Comparison of ENCODE assay signal across 8 mouse cellular contexts in the genomic region with DNA sequence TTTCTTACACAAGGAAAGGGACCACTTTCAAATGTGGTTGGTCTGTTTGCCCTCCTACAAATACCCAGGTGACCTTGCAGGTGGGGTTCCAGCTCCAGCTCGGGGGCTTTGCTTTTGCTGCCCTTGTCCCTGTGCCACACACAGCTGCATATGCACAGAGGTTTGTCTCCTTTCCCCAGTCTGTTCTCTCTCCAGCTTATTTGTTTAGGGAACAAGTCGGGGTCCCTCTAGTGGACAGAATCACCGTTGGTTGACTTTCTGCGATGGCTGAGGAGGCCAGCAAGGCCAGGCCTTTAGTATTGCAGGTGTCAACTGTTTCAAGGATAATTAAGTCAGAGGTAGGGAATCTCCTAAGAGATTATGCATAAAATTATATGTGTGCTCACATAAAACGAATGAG. TPM values are rescaled to one million over a fixed set of nuclear protein-coding genes. Genes with fewer than 3 reads are reported as not detected.
DNase-seq lines count a peak whose midpoint lies in the region; ATAC-seq lines count a peak whose summit lies in the region.

No protein-coding gene starts in this region.

- no peak overlapping the region for H3K4me2 ChIP-seq in kidney, embryonic 14.5 days (replicated peaks; ENCODE audit: low read depth, low read length)

- H3K9ac ChIP-seq in kidney, embryonic 14.5 days (ENCODE audit: low read depth, low read length), result no peak overlapping the region

- H3K36me3 ChIP-seq in kidney, embryonic 14.5 days (ENCODE audit: control insufficient read depth, insufficient read depth, low read length), result peaks cover 3% of the 10 kb centered on the region; the same call in 1 of the 2 replicates

- H3K4me3 ChIP-seq in kidney, embryonic 14.5 days (ENCODE audit: low read length), result no peak overlapping the region

- no peaks in the 10 kb centered on the region for H3K27me3 ChIP-seq in kidney, embryonic 14.5 days (ENCODE audit: control insufficient read depth, insufficient read depth, low read length)

- 7% methylated on average over 5 of the region's 5 CpGs for WGBS in kidney, embryonic 14.5 days

- no peak for ATAC-seq in kidney, embryonic 14.5 days (ENCODE audit: low FRiP score, low TSS enrichment)
- ATAC-seq in megakaryocyte-erythroid progenitor cell, adult 5-6 weeks (replicated peaks; ENCODE audit: low FRiP score, low TSS enrichment, poor library complexity, severe bottlenecking), result peak; percentile 70; the same call in 1 of the 2 replicates

- peaks cover 3% of the 10 kb centered on the region; the same call in 1 of the 2 replicates for H3K4me1 ChIP-seq in kidney, embryonic 14.5 days (ENCODE audit: control insufficient read depth, insufficient read depth, low read length)

- DNase-seq in kidney, adult 11 months, result peak; percentile 69
- DNase-seq in adrenal gland, adult 2 months, result peak; percentile 61
- DNase-seq in embryo, embryonic 10 days (ENCODE audit: low spot score), result peak; percentile 79
- DNase-seq in heart, postnatal 36 days, result peak; percentile 55 to 57
- peak; percentile 47 to 62 for DNase-seq in layer of hippocampus, postnatal 10 days (ENCODE audit: low spot score in 2 of 2)
- peak; percentile 76 for DNase-seq in testis, postnatal 10 days (ENCODE audit: low spot score)

- H3K27ac ChIP-seq in kidney, embryonic 14.5 days (ENCODE audit: low read depth, low read length), result no peak overlapping the region

- H3K9me3 ChIP-seq in kidney, embryonic 14.5 days (ENCODE audit: control insufficient read depth, low read length), result no peaks in the 10 kb centered on the region

- intact Hi-C loops in heart, postnatal 36 days (cut with DNase I), result loop anchor here (2.0 kb wide), 1 partner anchor 42 kb away; no protein-coding TSS in a partner anchor

RNA-seq across cellular contexts. Expression of a gene that starts 56.5 kb away (rescaled TPM):
- 3.9 and 7.7 TPM in 2 replicates for polyA plus RNA-seq in kidney, embryonic 14.5 days (2014; fragmentation: Nextera tagmentation; extraction: Ambion mirVana)
- total RNA-seq in adrenal gland, adult 2 months (2021), result 1 to 10 TPM; 2.1 to 3.7 TPM
- polyA plus RNA-seq in adrenal gland, adult 2 months (2012; rRNA removed), result 3.3 and 4.3 TPM in 2 replicates
- under 1 TPM; 0.86 to 0.92 TPM for total RNA-seq in heart, postnatal 36 days (2021)
- 100 to 1,000 TPM; 111 to 131 TPM for total RNA-seq in layer of hippocampus, postnatal 10 days (2021)
- not detected in 2 replicates for total RNA-seq in megakaryocyte-erythroid progenitor cell, adult 5-6 weeks (2014; fragmentation: Nextera tagmentation)
- total RNA-seq in megakaryocyte-erythroid progenitor cell, adult 5-6 weeks (2017), result not detected in 2 replicates

Comparison
In these comparisons a context has a peak if more than half of its experiments do, and no peak if none do; other contexts are left out.
1. RNA of a gene that starts 56.5 kb away (total RNA-seq): 111 to 131 TPM in layer of hippocampus, postnatal 10 days; 2.1 to 3.7 TPM in adrenal gland, adult 2 months, 0.86 to 0.92 TPM in heart, postnatal 36 days and not detected in megakaryocyte-erythroid progenitor cell, adult 5-6 weeks; every median in the first group is over 10 times any median in the second.
2. Peak in every context shown above with its lines, with median percentiles within 50 percentile points of each other: DNase-seq.